Comparison of ENCODE assay signal across 8 mouse cellular contexts in genomic region chr13:114456224-114456623, GRCm38 (mm10). TPM values are rescaled to one million over a fixed set of nuclear protein-coding genes. Genes with fewer than 3 reads are reported as not detected.
DNase-seq lines count a peak whose midpoint lies in the region; ATAC-seq and TF ChIP-seq lines count a peak whose summit lies in the region.

No protein-coding gene starts in this region.

- 0 out of 2 replicates have a peak, but pooled peaks have one; percentile 15 for ATAC-seq in lung, postnatal 0 days

- TF ChIP-seq POLR2A in cortical plate, adult 2 months (IDR thresholded peaks at IDR 0.05; ENCODE audit: extremely low read depth, insufficient read depth, low read length), result no peak

- H3K27me3 ChIP-seq in lung, postnatal 0 days (replicated peaks; ENCODE audit: insufficient read depth, low read length), result peaks cover 23% of the 10 kb centered on the region; the same call in 1 of the 2 replicates

- H3K9ac ChIP-seq in lung, postnatal 0 days (replicated peaks; ENCODE audit: low read depth), result no peak overlapping the region

- peak overlapping the region; percentile 2; the same call in 1 of the 2 replicates for H3K4me3 ChIP-seq in cortical plate, adult 2 months (ENCODE audit: insufficient read depth, low read length)
- H3K4me3 ChIP-seq in lung, postnatal 0 days (ENCODE audit: low read depth, low read length), result peak overlapping the region; percentile 20

- H3K4me1 ChIP-seq in cortical plate, adult 2 months (ENCODE audit: control insufficient read depth, insufficient read depth, low read length), result no peaks in the 10 kb centered on the region
- H3K4me1 ChIP-seq in lung, postnatal 0 days (ENCODE audit: insufficient read depth, low read depth, low read length), result peaks cover 7% of the 10 kb centered on the region; the same call in 1 of the 2 replicates

- peak; percentile 37 for DNase-seq in left cerebral cortex, postnatal 4 days
- DNase-seq in left cerebral cortex, adult 11 months (ENCODE audit: low spot score), result no peak
- DNase-seq in gastrocnemius, postnatal 36 days, result peak; percentile 23 to 48
- DNase-seq in kidney, adult 18-20 months, result peak; percentile 33
- DNase-seq in lung, postnatal 0 days (ENCODE audit: low spot score), result peak; percentile 16
- peak; percentile 16 for DNase-seq in right cerebral cortex, postnatal 4 days
- no peak for DNase-seq in spleen, postnatal 10 days (ENCODE audit: low spot score in 2 of 2)

- WGBS in lung, postnatal 0 days, result 5% methylated on average over 14 of the region's 14 CpGs

- H3K36me3 ChIP-seq in lung, postnatal 0 days (ENCODE audit: insufficient read depth, low read length), result no peaks in the 10 kb centered on the region

- no peak overlapping the region for H3K27ac ChIP-seq in cortical plate, adult 2 months (ENCODE audit: insufficient read depth, low read length)
- no peak overlapping the region for H3K27ac ChIP-seq in lung, postnatal 0 days (ENCODE audit: low read length)

- H3K9me3 ChIP-seq in lung, postnatal 0 days (ENCODE audit: low read length), result no peaks in the 10 kb centered on the region

- intact Hi-C loops in left cerebral cortex, postnatal 4 days (cut with DNase I), result loop anchor here (5.0 kb wide), 2 partner anchors 379 to 579 kb away; no protein-coding TSS in a partner anchor
- intact Hi-C loops in gastrocnemius, postnatal 36 days (cut with DNase I), result loop anchor here (2.0 kb wide), 1 partner anchor 379 kb away; no protein-coding TSS in a partner anchor

- no peak for TF ChIP-seq CTCF in cortical plate, adult 2 months (IDR thresholded peaks at IDR 0.05; ENCODE audit: extremely low read depth, insufficient read depth, low read length)
- peak; percentile 48 for TF ChIP-seq CTCF in lung, postnatal 0 days (IDR thresholded peaks at IDR 0.05)

- H3K4me2 ChIP-seq in lung, postnatal 0 days (replicated peaks; ENCODE audit: low read depth, low read length), result peak overlapping the region; percentile 97

- TF ChIP-seq EP300 in lung, postnatal 0 days (IDR thresholded peaks at IDR 0.05), result no peak

RNA-seq across cellular contexts. Expression of gene Fst, which starts 2.5 kb away (rescaled TPM):
- 1 to 10 TPM; 7.1 to 7.6 TPM for total RNA-seq in left cerebral cortex, postnatal 4 days (2021)
- polyA plus RNA-seq in cortical plate, adult 2 months (2012; rRNA removed), result 4.4 and 5.7 TPM in 2 replicates
- 1 to 10 TPM; 2.9 to 4.6 TPM for total RNA-seq in gastrocnemius, postnatal 36 days (2021)
- polyA plus RNA-seq in lung, postnatal 0 days (2015; fragmentation: Nextera tagmentation; extraction: Ambion mirVana), result 3.3 and 4.5 TPM in 2 replicates

Comparison
In these comparisons a context has a peak if more than half of its experiments do, and no peak if none do; other contexts are left out.
1. DNase-seq: peak in left cerebral cortex, postnatal 4 days (single experiment), gastrocnemius, postnatal 36 days (2 of 2), kidney, adult 18-20 months (single experiment), lung, postnatal 0 days (single experiment) and right cerebral cortex, postnatal 4 days (single experiment); none in left cerebral cortex, adult 11 months (single experiment) and spleen, postnatal 10 days (0 of 2).